Mouse (Mus musculus) adrenal gland, postnatal 10 days (tissue): ENCODE measurements at regions not wholly inside any gene's neighbourhood (a gene's known extent, or its start where the extent isn't known, plus 50 kb on each side); places are given as distances from the start of the nearest gene placed in this dataset.
"Not testable (repeated sequence)": the region's sequence is repeated elsewhere in the genome, so short reads cannot be mapped to it uniquely, and the experiment has no call there.

Experiments
- DNase-seq: peaks from one replicate; pipeline ENCODE4 v3.0.0; 2021; ENCODE audit warnings: mixed read lengths

GRCm38 (mm10) chr19:35890191-35890590 is 167.1 kb downstream of the Htr7 start:
- no peak for DNase-seq

GRCm38 (mm10) chr19:35886270-35886669 is 171.0 kb downstream of the Htr7 start:
- no peak for DNase-seq

DNA sequence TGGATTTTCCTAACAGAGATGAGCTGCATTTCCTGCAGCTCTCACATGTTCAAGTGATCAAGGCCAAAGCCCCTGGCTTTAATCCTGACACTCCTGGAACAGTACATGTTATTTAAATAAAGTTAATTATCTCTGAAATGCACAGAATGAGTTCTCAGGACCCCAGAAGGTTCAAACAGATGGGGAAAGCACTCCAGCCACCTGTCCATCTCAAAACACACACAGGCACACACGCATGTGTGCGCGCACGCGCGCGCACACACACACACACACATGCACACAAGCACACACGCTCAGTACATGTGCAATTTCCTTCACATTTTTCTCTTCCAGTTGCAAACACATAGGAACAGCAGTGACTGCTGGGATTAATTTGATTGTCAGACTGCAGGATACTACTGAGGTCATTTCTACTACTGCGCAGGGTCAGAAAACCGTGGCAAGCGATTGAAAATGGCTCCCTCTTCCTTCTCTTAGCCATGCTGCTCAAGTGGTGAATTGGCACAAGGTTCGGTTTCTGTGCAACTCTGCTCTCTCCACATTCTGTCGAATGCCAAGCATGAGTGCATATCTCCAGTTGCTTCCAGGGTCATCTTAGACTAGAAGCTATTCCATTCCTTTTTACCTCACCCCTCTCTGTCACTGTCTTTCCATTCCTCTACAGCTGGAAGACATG is 175.4 kb downstream of the Htr7 start:
- DNase-seq = no peak

DNA sequence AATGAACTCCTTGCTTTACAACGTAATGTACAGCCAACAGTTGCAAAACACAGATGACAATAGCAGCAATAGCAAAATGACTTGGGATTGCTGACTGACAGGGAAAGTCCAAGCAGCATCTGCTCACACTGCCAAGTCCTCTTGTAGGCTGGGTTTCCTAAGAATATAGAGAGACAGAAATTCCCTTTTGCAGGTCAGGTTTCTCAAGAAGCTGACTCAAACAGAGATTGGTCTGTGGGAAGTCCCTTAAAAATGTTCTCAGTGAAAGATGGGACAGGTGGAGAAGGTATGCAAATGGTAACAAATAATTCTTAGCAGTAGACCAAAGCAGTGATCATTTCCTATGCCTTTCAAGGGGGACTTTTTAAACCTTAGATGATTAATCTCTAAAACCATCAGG is 181.8 kb downstream of the Htr7 start:
- DNase-seq = no peak

- DNase-seq = no peak
Observed at GRCm38 (mm10) chr19:35870720-35871119, 186.6 kb downstream of the Htr7 start.

- DNase-seq = no peak
Observed at GRCm38 (mm10) chr19:35868543-35868942, 188.8 kb downstream of the Htr7 start.

DNA sequence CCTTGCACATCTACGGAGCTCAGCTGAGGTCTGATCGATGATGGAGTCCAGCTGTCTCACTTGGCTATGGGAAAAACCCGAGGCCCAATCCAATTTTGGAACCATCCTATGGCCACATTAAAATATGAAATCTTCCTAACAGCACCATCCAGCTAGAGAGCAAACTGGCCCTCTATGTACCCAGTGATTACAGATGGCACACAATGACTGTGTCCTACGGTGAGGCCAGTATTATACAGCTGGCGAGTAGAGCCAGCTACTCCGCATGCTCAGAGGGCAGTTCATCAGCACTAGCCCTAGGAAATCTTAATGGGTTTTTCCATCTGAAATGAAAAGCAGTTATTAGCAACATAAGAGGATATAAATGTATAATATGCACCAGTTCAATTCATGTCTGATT is 194.3 kb downstream of the Htr7 start:
- DNase-seq = no peak

- DNase-seq = no peak
Observed at GRCm38 (mm10) chr19:35861421-35861820, 195.9 kb downstream of the Htr7 start.

DNA sequence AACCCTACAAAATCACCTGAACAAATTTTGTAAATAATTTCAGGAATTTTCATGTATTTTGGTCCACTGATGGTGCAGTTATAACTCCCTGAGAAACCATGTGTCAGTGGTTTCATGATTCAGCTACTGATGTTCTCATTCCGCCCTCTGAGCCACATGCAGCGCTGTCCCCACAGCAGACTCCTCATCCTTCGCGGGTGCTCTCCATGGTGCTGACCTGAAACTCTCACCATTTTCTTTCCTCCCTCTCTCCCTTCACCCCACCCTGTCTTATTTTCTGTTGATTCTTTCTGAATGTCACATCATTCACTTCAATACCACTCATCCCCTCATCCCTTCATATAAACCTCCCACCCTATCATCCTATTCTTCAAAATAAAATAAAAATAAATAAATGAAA is 224.3 kb downstream of the Htr7 start:
- DNase-seq = peak; percentile 36

- DNase-seq = no peak
Observed at GRCm38 (mm10) chr19:35826074-35826473, 231.2 kb downstream of the Htr7 start.

DNA sequence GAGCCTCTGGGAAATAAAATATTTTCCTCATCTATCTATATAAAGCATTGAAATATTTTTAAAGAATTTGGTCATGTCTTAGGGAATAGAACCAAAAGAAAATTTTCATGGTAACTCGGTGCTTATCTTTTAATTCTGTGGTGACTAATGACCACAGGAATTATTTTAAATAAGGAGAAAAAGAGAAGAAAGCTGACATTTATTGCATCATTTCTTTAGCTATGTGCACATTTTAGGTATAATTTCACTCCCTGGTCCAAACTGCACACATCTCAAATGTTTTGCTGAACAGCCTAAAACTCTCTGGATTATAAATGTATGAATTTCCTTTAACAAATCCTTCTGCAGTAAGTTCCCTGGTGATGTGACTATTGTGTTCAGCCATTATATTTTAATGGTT is 237.7 kb downstream of the Htr7 start:
- no peak for DNase-seq

- no peak for DNase-seq
Observed at GRCm38 (mm10) chr19:35794661-35795060, 262.6 kb downstream of the Htr7 start.

GRCm38 (mm10) chr19:35787246-35788021 is 269.9 kb downstream of the Htr7 start:
- no peak for DNase-seq

DNA sequence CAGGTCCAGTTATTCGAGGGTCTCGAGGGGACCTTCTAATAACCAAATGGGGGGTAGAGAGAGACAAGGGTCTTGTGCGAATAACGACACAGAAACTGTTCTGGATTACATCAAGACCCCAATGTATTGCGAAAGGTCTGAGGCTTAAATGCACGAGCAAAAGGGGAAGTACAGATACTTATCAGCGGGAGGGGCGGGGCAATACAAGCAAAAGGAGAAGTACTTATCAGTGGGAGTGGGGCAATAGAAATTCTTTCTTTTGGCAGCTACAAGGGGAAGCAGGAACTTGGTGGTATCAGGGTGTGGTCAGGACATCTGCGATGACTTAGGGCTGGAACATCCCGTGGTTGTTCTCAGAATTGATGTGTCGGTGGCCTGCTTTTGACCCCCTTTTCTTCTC is 295.6 kb downstream of the Htr7 start:
- DNase-seq = not testable (repeated sequence)

DNA sequence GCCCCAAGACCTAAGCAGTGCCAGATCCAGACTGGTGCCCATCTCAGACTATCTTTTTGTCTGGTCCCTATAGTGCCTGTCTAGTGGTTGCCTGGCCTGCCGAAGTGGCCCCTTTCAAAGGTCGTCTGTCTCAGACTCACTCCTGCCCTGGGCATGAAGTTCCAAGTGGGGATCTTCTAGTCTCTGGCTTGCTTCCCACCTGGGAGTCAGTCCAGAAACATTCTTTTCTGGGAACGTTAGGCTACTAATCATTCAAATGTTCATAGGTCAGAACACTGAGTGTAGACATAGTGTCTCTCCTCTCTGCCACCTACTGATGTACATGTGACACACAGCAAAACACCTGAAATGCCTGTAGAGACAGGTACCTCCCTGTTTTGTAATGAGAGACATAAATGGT is 297.6 kb downstream of the Htr7 start:
- peak; percentile 3 for DNase-seq

DNA sequence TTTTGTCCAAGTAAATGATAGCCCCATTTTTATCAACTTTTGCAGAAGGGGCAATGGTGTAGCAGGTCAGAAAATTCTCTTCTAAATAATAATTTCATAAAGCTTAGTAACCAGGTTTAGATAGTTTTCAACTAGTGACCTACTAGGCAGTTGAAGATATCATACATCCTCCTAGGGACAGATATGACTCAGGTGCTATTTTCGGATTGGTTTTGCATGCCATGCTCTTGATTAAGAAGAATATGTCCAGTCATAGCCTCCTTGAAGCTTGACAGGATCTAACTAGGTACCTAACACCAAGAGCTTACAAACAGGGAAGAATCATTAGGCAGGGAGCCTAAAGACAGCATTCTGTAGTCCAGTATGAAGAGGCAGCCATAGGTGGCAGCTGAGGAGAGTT is 301.8 kb downstream of the Htr7 start:
- DNase-seq = no peak

DNA sequence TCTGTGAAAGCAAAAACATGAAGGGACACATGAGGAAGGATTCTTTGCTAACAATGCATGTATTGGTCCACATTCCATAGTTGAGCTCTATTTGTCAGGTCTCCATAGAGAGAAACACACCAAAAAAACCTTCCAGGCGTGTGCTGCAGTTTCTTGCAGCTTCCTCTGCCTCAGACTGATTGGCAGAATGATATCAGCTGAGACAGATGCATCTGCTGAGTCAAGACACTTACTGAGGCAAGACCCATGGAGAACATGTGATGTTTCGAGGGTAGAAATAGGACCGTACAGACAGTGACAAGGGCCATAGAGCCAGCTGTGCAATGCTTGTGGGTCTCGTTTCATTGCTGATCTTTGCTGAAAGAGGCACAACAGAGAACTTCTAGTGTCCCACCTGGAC is 321.6 kb downstream of the Htr7 start:
- DNase-seq = no peak

GRCm38 (mm10) chr19:35728436-35729060 is 328.8 kb downstream of the Htr7 start:
- no peak for DNase-seq
